Mouse (Mus musculus) splenic B cell, adult 2 months (primary cell): ENCODE measurements around the gene Gorasp2.
A peak's percentile ranks its signal among the peaks of the same experiment; 100 is the strongest.

ENCODE experiments used
- DNase-seq: peaks from one replicate; pipeline ENCODE4 v3.0.0-alpha.2; 2011; ENCODE audit warnings: low read depth, low spot score
- H3K27me3 ChIP-seq: 2 replicates; pipeline ENCODE4 v1.6.1; 2012; ENCODE audit warnings: mild to moderate bottlenecking, low read length, moderate library complexity, mixed read lengths; ENCODE audit not compliant: control insufficient read depth, poor library complexity, insufficient read depth, severe bottlenecking
- H3K36me3 ChIP-seq: 2 replicates; pipeline ENCODE4 v1.6.1; 2012; ENCODE audit warnings: mild to moderate bottlenecking, low read length, moderate library complexity, mixed read lengths; ENCODE audit not compliant: control insufficient read depth, poor library complexity, insufficient read depth, severe bottlenecking

The Gorasp2 gene

DNA sequence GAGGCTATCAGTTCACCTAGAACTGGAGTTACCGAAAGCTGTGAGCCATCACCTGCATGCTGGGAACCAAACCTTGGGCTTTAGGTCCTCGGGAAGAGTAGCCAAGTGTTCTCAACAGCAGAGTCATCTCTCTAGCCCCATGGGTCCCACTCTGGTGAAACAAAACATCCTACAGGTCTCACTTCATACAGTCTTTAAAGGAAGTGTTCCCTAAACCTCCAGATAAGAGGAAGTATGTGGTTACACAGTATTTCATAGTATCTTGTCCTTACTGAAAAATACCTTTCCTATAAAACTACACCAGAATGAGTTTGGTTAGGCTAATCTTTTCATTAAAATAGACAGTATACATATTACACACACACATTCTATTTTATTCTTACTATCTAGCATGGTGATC lies 81.2 kb downstream of the Gorasp2 start:
- peaks cover 7% of the 10 kb centered on the region; the same call in 1 of the 2 replicates for H3K36me3 ChIP-seq
- DNase-seq = peak; percentile 36
- H3K27me3 ChIP-seq = no peaks in the 10 kb centered on the region

DNA sequence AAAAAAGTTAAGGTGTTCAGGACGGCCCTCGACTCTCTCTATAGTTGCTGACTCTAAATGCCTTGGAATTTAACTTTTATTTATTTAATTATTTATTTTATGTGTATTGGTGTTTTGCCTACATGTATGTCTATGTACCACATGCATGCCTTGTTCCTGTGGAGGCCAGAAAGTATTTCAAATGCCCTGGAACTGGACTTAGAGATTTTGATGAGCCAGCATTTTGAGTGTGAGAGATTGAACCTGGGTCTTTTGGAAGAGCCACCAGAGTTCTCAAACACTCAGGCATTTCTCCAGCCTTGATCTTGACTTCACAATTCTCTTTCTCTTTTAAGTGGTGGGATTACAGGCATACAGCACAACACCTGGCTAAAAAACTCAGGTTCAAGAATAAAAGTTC lies 90.3 kb downstream of the Gorasp2 start:
- DNase-seq = no peak

DNA sequence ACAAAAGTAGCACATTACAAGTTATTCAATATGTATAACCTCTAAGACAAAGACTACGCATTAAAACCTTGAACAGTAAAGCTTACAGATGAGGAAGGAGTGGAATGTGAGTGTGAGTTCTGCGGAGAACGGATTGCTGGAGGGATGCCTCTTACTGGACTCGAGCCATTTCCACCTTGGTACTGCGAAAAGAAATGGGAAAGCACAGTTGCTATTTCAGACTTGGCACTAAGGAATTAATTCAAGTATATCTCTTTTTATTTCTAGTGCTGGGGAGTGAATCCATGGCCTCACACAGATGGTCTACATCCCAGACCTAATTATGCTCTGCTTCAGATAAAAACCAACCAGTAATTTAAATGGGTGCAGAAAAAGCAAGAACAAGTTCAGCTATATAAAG lies 90.8 kb downstream of the Gorasp2 start:
- peaks cover 2% of the 10 kb centered on the region for H3K36me3 ChIP-seq
- no peak for DNase-seq
- no peaks in the 10 kb centered on the region for H3K27me3 ChIP-seq

More for the DNA sequence above, 90.3 kb downstream of the Gorasp2 start:
- H3K36me3 ChIP-seq = peaks cover 2% of the 10 kb centered on the region
- no peaks in the 10 kb centered on the region for H3K27me3 ChIP-seq
